Mouse (Mus musculus) testis, adult 2 months (tissue): Measurements from ENCODE around the gene Mlec.

Source experiments
- CTCF ChIP-seq: fragments of 200-500 bp; IDR thresholded peaks from 2 replicates; pipeline ENCODE4 v1.5.1; 2012; ENCODE audit warnings: low read depth, mild to moderate bottlenecking, inconsistent platforms, low read length, moderate library complexity; ENCODE audit not compliant: control insufficient read depth, insufficient read depth, insufficient replicate concordance
- POLR2A ChIP-seq: fragments of 200-500 bp; IDR thresholded peaks from 2 replicates; pipeline ENCODE4 v1.6.1; 2012; ENCODE audit warnings: low read depth, mild to moderate bottlenecking, inconsistent platforms, low read length, moderate library complexity; ENCODE audit not compliant: control insufficient read depth

DNA sequence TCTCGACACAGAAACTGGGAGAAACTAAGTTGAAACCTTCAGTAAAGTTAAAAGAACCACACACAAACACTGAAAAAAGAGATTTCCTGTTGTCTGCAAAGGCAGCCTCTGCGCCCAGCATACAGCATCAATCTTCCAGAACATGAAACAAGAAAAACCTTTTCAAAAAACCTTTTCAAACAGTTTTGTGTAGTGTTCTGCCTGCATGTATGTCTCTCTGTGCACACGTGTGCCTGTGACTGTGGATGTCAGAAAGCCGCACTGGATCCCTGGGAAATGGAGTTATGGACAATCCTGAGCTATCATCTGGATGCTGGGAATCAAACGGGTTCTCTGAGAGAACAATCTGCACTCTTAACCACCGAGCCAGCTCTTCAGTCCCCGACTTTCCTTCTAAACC is 1.6 kb downstream of the Mlec start:
- TF ChIP-seq CTCF (no peak), POLR2A (no peak)
